Comparison of ENCODE assay signal across 18 mouse cellular contexts in the genomic region with DNA sequence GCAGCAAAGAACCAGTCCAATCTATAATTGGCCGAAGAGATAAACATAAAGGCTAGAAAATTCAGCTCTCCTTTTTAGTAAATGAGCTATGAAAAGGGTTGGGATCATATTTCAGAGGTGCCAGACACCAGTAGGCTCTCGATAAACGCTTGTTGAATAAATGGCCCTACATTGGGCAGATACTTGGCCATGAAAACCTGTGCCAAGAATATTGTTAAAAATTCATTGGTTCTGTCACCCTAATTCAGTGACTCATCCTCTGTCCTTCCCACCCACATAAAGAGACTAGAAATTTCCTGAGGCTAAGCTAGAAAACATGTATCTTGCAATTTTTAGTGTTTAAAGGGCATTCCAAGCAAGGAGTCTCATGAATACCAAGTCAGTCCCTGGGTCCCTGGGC.
A peak's percentile ranks its signal among the peaks of the same experiment; 100 is the strongest.
DNase-seq lines count a peak whose midpoint lies in the region; ATAC-seq lines count a peak whose summit lies in the region.
"Had no signal": no experiment of that assay in that cellular context is flagged by ENCODE, and none has a peak within 500 bp of the region (broad histone marks: within the 10 kb centered on the region; RNA-seq: fewer than 3 reads in every experiment).

No protein-coding gene starts in this region.

- intact Hi-C loops in left cerebral cortex, postnatal 25 days (cut with DNase I) = no loop called here
- intact Hi-C loops in left cerebral cortex, postnatal 10 days (cut with DNase I) = no loop called here

- ATAC-seq in frontal cortex, adult (ENCODE audit: low TSS enrichment) = peak; percentile 88
- ATAC-seq: activated CD4-positive, CD25-positive, alpha-beta regulatory T cell, adult 4 months; forebrain, embryonic 13.5 days; intestine, embryonic 16.5 days had no signal

- DNase-seq in frontal cortex, postnatal 14 days (ENCODE audit: low spot score in 2 of 2) = no peak
- peak; percentile 5 to 48 for DNase-seq in left cerebral cortex, postnatal 25 days (ENCODE audit: low spot score in 2 of 2)
- no peak for DNase-seq in left cerebral cortex, postnatal 10 days (ENCODE audit: extremely low spot score in 1 of 2, low spot score in 2 of 2)
- peak; percentile 18 for DNase-seq in MN1 (ENCODE audit: low spot score)
- peak; percentile 62 for DNase-seq in brain, adult 2 months (ENCODE audit: low read depth, low spot score)
- DNase-seq in thymus, postnatal 10 days (ENCODE audit: low spot score in 2 of 2) = no peak
- DNase-seq in spleen, postnatal 4 days (ENCODE audit: low spot score in 2 of 2) = no peak
- DNase-seq: cerebellum, adult 18-20 months; cerebellum, adult 9-11 months; cerebellum, postnatal 36 days; gastrocnemius, adult 2 months; gastrocnemius, postnatal 36 days; heart, adult 11 months; heart, postnatal 36 days had no signal

Comparison
In these comparisons a context has a peak if more than half of its experiments do, and no peak if none do; other contexts are left out.
1. DNase-seq: peak in left cerebral cortex, postnatal 25 days (2 of 2), MN1 (single experiment) and brain, adult 2 months (single experiment); none in frontal cortex, postnatal 14 days (0 of 2), left cerebral cortex, postnatal 10 days (0 of 2), thymus, postnatal 10 days (0 of 2) and spleen, postnatal 4 days (0 of 2).